Mouse (Mus musculus) layer of hippocampus, postnatal 36 days (tissue): ENCODE data around the gene Syne1. TPM values are rescaled to one million over a fixed set of nuclear protein-coding genes. Genes with fewer than 3 reads are reported as not detected.
"Not testable (repeated sequence)": the region's sequence is repeated elsewhere in the genome, so short reads cannot be mapped to it uniquely, and the experiment has no call there.

Source experiments
- DNase-seq, 2 experiments: peaks; one replicate each; pipeline ENCODE4 v3.0.0; 2022
- total RNA-seq, 2 experiments: library from RNA; stranded (reverse); gene quantifications; 2 replicates each; pipeline ENCODE4 v1.2.3; 2021

The Syne1 gene
- total RNA-seq, 2 experiments from 2014 or later, result 280 to 293 TPM

DNA sequence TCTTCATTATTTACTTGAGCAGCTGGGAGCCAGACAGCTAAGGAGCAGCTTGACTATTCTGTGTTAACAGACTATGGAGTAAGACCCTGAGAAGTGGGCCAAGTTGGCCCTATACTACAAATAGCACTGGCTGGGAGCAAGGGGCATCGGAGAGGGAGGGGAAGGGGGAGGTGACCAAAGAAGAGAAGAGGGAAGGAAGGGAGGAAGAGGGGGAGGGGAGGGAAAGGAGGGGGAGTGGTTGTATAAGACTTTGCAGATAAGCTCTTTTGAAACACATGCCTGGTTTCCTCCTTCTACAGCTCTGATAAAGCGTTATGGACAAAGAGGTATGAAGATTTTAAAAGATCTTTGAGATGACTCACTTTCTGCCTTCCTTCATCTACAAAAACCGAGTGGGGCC, 36.0 kb downstream of the Syne1 start:
- no peak for DNase-seq

DNA sequence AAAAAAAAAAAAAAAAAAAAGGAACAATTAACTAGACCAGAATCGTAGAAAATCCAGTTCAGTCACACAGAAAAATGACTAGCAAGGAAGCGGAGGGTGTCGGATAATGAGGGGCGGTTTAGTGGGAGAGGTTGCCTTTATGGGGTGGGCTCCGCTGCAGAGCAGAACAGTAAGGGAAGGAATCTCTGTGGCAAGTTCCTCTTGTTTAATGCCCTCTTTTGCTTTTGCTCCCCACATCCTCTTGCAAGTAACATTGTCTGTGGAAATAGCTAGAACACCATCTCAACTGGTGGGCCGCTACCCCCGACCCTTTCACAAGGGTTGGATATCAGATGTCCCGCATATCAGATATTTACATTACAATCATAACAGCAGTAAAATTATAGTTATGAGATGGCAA, 37.1 kb downstream of the Syne1 start:
- no peak for DNase-seq

DNA sequence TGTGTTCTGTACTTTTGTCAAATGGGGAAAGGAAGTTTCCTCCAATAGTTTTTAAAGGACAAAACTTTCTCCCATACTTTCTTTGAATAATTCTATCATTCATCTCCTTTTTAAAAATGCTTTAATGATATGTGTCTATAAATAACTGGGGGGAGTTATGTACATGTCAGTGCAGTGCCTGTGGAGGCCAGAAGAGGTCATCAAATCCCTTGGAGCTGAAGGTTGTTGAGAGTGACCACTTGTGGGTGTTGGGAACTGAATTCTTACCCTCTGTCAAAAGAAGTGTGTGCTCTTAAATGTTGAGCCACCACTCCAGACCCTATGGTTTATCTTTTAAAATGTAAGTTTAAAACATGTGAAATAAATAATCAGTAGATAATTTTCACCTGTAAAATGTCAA, 39.0 kb downstream of the Syne1 start:
- DNase-seq, result no peak

DNA sequence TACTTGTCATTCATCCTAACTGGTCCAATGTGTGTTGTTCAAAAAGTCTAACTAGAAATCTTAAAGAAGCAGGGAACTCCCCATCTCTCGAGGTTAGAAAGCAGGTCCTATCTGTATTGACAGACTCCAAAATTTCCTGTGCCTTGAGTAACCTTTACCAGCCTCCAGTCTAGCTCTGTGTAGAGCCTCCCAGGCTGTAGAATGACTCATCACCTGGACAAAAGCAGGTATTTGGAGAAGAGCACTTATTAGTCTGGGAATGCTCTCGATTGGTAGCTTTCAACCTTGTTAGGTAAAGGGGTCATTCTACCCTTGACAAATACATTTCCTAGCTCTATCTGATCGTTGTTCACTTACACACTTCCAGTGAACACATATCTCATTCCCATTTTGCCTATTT, 39.9 kb downstream of the Syne1 start:
- DNase-seq, result no peak

DNA sequence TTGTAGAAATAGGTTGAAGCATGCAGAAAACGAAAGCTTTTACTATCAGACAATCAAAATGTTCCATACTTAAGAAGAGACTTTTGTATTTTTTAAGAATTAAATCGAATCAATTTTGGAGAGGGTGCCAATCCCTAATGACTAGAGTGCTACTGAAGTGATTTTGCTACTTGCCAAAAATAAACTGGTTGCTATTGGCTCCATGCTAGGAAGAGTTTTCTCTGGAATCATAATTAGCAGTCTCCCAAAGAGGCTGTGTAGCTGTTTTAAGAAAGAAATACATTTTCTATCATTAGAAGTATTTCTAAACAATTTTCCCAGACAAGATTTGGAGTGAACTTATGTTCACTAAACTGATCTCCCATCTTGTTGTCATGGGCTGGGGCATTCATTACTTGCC, 43.8 kb downstream of the Syne1 start:
- DNase-seq, result no peak

DNA sequence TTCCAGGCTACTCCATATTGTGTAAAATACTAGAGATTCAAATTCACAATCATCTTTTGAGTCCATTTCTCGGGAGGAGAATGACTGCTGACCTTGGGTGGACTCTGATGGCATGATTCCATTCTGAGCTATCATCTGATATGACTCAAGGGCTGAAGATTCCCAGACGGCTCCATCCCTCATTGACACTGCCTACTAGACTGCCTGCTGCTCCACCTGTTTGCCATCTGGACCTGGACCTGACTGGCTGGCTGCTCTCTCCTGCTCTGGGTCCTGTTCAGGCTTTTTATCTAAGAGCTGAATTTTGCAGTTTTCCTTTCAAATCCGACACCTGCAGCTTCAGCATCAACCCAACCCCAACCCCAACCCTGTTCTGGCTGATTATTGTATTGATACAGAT, 46.5 kb downstream of the Syne1 start:
- DNase-seq, result no peak

DNA sequence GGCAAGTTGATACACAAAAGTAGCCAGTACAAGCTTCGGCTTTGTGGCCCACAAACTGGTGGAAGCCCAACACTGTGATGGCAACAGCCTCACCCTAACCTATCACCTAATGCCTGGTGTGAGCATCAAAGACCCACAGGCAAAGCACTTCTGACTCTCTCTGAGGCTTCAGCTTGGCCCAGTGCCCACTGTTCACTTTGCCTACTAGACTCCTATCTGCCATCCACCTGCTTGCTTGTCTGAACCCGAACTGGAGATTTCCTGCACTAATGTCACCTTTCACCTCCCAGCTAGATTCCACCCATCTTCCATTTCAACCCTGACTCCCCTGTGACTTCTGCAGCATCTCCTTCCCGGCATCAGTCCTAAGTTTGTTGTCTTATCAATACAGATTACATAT, 47.4 kb downstream of the Syne1 start:
- no peak for DNase-seq

DNA sequence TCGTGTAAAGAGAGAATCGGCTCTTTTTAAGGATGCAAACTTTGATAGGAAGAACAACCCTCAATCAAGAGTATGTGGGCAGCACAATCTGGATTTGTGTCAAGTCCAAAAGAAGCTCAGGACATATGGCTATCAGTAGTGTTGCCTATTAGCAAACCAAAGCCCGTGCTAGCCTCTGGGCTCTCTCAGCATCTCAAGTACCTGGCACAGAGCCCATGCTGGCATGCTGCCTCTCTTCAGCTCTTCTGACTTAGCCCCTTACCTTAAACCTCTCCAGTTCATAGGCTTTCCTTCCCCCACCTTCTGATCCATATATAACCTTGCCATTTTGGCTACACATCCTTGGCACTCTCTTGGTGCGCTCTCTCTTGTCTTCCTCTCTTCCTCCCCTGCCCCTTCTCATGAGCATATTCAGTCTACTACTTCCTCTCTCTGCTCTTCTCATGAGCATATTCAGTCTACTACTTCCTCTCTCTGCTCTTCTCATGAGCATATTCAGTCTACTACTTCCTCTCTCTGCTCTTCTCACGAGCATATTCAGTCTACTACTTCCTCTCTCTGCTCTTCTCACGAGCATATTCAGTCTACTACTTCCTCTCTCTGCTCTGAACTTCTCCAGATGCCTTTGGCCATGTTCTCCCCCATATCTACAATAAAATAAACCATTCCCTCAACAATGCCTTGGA, 51.5 kb downstream of the Syne1 start:
- DNase-seq, result not testable (repeated sequence)

DNA sequence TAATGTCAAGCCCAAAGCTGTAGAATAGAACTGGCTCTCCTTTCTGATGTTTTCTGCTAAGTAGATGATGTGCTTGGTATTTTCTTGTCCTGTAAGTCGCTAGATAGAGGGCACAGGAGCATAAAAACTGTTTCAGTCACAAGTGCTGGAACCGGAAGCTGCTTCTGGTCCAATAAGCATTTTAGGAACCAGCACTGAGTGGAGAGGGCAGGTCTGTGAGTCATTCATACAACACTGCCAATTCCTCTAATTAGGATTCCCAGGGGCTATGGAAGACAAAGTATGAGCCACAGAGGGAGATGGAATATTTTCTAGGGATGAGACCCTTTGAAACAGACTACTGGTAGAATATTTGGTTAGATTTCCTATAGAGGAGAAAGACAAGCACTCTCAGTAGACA, 53.4 kb downstream of the Syne1 start:
- no peak for DNase-seq

DNA sequence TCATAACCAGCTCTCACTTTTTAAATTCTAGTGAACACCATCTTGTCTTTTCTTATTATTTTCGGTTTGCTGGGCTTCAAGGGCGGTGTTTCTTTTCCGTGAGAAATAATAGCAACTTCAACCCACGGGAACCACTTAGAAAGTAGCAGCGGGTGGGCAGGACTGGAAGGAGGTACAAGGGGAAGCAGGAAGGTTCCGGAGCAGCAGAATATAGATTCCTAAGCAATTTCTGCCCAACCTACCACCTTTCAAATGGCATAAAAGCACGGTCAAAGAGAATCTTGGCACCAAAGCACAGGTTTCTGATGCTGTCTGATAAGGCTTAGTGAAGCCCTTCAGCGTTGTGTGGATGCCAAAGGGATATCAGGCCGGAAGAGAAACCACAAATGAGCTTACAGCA, 60.2 kb downstream of the Syne1 start:
- DNase-seq, result no peak

DNA sequence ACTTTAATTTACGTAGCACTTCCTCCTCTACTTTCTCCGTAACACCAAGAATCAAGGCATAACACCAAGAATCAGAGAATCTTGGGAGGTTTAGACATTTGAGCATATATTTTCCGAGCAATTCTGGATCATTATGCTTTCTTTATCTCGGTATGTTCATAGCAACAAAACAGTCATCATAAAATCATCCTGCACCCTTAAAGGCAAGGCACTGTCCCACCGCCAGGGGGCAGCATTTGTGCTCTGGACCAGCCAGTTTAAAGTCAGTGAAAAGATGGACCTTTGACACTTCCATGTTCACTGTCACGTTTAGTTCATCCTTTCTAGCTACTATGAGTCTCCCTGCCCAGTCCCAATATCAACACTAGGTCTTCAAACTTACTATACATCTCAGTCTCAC, 61.3 kb downstream of the Syne1 start:
- no peak for DNase-seq

DNA sequence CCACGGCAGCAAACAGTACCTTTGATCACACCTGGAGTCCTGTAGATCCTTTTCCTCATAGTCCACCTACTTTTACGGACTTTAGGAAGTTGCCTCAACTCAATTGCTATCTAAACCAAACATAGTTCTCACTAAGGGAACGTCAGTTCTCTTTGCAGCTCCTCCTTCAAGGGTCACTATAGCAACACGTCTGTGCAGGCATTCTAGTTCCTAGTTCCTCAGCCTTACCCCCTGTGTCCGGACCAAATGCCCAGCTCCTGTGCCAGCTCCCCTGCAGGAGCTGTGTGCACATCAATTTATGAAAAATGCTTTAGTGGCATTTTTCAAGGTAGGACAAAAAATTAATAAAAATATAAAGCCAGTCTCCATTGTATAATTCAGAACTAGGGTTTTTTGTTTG, 63.2 kb downstream of the Syne1 start:
- DNase-seq, result no peak

DNA sequence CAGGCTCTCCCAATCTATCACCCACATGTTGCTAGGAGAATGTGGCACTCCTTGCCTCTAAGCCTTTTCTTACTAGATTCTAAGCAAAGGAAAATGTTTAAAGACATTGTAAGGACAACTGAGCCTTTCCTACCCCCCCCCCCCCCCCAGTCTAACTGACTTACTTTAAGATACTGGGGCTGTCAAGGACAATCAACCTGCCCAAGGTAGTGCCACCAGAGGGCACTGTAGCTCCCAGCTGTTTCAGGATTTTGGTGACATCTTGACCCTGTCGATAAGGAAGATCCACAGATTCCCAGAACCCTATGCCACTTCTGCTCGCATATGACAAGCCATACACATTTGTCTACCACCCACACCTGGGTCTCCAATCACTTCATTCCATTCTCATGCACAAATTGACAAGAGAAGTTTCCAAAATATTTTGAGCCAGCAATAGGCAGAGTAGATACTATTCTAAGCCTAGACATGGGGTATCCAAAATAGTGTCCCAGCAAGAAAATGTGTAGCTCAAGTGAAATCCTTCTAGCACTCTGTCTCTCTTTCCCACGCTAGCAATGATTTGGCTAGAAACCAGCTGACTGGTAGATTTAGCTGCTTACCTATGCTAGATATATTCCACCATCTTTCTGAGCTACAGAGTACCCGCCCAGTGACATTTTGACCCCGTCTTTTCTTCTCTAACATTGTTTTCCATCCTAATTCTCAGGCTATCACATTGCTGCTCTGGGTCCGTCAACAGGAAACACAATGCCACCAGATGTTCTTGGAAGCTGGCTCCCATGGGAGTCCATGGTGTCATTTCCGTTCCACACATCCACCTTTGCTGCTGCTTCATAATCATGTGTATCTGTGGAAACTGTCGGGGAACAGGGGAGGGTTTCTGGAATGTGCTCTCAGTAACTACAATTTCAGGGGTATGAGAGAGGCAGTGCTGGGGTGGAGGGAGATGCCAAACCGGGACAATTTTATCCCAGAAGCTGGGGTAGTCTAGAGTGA, 70.4 kb downstream of the Syne1 start:
- no peak for DNase-seq

DNA sequence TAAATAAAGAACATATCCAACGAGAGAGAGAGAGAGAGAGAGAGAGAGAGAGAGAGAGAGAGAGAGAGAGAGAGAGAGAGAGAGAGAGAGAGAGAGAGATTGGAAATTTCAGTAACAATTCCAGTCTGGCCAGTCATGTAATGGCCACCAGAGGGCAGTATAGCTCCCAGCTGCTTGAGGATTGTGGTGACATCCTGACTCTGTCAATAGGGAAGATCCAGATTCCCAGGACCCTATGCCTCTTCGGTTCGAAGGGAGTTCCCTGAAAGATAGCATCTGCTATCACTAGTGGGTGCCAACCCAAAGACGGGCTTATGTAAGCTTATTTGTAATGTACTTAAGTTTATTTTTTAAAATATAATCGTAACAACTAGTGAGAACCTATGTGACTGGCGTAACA, 71.2 kb downstream of the Syne1 start:
- peak in 1 of 2 experiments; percentile 29 for DNase-seq

DNA sequence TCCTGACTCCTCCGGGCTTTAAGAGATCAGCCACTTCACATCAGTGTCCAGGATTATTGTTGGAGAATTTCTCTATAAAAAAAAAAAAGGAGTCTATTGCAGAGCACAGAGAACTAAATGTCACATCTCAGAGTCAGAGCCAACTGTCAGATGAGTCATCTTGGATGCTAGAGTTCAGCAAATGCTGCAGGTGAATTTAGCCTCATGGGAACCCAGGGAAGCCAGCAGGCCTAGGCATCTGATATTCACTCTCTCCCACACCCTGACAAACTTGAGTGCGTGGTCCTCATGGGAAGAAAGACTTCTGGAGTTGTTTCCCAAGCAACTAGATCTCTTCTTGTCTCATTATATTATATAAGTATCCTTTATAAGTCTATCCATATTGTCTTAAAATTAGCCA, 82.6 kb downstream of the Syne1 start:
- peak in 1 of 2 experiments; percentile 5 for DNase-seq

DNA sequence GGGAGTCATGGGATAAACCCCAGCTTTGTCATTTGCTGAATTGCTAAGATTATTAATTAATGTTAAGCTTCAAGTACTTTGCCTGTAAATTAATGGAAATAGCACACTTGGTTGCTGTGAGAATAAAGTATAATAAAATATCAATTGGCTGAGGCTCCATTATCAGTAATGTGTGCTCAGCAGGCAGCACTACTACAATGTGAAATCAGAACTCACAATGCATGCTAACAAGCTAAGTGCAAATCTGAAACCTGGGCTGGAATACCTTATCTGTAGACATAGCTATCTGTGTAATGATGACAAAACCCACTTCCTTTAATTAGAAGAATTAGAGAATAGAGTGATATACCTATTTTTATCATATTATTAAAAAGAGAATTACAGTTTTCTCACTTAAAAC, 97.5 kb downstream of the Syne1 start:
- DNase-seq, result no peak

DNA sequence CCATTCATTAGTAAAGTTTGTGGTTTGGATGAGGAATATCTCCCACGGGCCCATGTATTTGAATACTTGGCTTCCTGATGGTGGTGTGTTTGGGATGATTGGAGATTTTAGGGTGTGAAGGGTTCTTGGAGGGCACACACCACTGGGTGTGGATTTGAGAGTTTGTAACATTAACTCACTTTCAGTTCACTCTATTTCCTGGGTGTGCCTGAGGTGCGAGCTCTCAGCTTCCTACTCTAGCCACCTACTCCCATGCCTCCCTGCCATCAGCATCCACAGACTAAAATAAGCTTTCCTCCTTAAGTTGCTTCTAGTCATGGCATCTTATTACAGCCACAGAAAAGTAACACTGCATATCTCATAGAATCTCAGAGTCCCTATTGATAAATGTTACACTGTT, 101.3 kb downstream of the Syne1 start:
- no peak for DNase-seq

DNA sequence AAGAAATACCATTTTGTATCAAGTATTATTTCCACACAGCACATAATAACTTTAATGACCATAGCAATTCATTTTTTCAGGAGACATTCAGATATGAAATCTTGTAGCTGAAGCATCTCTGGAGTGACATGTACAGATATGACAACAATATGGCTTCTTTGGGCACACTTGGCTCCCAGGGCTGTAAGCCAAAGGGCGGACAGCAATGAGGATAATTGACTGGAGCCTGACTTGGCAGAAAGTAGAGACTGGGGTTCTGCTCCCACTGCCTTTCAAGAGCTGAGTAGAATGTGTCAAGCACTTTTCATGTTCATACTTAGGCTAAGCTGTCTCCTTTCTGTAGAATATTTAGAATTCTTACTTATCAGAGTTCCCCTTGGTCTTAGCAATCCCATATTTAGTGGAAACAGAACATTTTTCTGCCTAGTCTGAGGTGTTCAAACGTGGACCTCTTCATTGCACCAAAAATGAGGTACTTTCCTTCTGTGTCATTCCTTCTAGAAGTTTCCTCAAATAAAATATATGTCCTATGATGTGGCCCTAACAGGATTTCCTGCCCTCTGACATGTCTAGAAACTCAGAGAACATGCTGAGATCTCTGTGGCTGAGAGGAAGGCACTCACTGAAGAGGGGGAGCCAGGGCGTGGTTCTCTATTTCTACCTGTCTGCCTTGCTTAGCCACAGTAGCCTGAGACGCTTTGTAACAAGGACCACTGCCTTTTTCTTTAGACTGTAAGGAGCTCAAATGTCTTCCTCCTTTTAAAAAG, 103.1 kb downstream of the Syne1 start:
- no peak for DNase-seq

DNA sequence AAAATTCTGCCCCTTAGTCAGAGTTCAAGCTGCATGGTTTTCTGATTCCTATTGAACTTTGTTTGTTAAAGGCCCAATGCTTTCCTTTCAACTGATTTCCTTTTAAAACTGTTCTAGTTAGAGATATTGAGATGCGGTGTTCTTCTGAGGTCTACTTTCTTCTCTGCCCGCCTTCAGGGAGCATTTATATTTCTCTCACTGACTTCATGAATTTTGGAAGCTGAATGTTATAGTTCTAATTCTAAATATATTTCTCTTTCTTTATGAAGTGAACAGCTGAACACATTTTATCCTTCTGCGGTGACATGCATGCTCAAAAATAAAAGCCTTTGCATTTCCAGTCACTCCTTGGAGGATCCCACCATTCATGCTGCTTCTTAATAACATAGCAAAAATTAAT, 106.0 kb downstream of the Syne1 start:
- DNase-seq, result no peak

DNA sequence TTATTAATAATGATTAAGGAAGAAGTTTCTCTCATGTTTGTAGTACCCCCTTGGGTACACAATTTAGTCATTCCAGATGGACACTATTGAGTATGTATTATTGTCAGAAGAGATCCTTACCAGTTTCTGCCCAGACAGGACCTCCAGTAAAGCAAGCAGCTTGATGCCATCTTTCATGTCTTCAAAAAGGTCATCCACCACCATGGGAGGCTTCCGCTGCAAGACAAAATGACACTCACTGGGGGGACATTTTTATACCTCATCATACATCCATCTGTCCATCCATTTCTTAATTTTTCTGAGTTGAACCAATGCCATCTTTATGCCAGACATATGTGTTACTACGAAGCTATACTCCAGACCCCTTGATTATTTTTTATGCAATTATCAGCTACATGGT, 108.3 kb downstream of the Syne1 start:
- DNase-seq, result no peak

DNA sequence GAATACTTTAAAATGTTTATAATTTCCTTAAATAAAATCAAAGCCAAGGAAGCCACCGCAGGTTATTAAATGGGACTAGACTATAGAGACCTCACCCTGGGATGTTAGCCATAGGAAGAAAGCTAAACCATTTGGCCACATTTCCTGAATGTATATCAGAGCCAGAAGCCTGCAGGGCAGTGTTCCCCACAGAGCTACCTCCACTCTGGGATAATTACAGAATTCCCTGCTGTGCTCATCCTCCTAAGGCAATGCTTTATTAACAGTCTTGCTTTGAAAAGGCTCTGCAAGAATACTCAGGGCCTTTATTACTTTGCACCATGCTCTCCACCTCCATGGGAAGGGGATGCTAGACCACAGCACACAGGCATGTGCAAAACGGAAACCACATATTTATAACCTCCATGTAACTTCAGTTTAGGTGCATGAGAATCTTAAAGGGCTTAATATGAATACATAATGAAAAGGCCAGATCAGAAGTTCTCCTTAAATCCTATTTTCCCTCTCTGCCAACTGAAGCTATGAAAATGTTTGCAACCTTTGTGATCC, 111.4 kb downstream of the Syne1 start:
- no peak for DNase-seq

DNA sequence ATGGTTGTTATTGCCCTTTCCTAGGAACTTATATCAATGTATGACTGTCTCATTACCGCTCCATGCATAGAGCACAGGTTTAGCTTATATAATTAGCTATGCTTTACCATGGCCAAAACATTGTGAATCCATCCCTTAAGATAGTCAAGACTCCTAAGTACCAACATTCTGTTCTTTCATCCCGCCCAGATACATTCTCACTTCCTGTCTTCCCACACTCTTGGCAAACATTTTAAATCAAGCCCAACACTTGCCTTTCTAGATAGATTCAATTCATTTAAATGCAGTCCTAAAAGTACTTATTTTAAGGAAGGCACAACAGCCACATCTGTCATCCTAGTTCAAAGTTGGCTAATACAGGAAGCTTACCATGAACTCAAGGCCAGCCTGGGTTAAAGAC, 113.5 kb downstream of the Syne1 start:
- DNase-seq, result no peak

DNA sequence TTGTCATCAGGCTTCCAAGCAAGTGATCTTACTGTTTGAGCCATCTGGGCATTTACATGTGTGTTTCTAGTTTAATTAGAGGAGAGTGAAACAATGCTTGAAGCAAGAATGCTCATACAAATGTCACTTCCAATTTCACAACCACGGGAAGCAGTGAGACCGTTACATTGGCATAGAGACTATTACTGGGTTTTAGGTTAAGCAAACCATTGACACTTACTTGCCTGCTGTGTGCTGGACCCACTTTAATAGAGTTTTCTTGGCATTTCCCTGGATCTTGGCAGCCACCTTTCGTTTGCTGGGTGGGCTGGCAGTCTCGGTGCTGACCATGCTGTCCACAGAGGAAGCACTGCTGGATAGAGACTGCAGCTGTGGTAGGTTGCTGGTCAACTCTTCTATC, 127.3 kb downstream of the Syne1 start:
- no peak for DNase-seq
